Mouse (Mus musculus): Measurements from ENCODE around the gene Vmn2r3.

GRCm38 (mm10) chr3:64321824-64322223 is 32.3 kb upstream of the Vmn2r3 start:
- TF ChIP-seq CTCF (IDR thresholded peaks at IDR 0.05; ENCODE audit: control insufficient read depth, insufficient read depth, insufficient replicate concordance, low read depth, low read length) (no peak), POLR2A (IDR thresholded peaks at IDR 0.05; ENCODE audit: control insufficient read depth, low read depth, low read length) (no peak)

All from testis, adult 2 months (tissue).